Mouse (Mus musculus): ENCODE results near the gene Pxdc1. TPM values are rescaled to one million over a fixed set of nuclear protein-coding genes. Genes with fewer than 3 reads are reported as not detected.

Pxdc1 gene
- polyA plus RNA-seq, 1 experiment from 2014 or later: 9.6 TPM

- Histone ChIP-seq H3K36me3 (ENCODE audit: control insufficient read depth, insufficient read depth, low read length) (no peaks in the 10 kb centered on the region), H3K4me2 (ENCODE audit: low read length) (no peak overlapping the region), H3K9me3 (ENCODE audit: control insufficient read depth, low read length) (no peaks in the 10 kb centered on the region), H3K27me3 (ENCODE audit: control insufficient read depth, insufficient read depth, low read length) (peaks cover 21% of the 10 kb centered on the region), H3K9ac (replicated peaks; ENCODE audit: low read length) (no peak overlapping the region), H3K27ac (replicated peaks; ENCODE audit: low read depth, low read length) (no peak overlapping the region), H3K4me3 (replicated peaks; ENCODE audit: low read depth, low read length) (no peak overlapping the region), H3K4me1 (ENCODE audit: control insufficient read depth, insufficient read depth, low read length) (0 out of 2 replicates have a peak, but pooled peaks cover 2% of the 10 kb centered on the region)
- no peak for DNase-seq
- WGBS: 87% methylated on average over 8 of the region's 8 CpGs
- ATAC-seq (ENCODE audit: low FRiP score, low TSS enrichment): no peak
These were observed 6.1 kb downstream of the Pxdc1 start for GRCm38 (mm10) chr13:34647221-34647620.

- Histone ChIP-seq H3K36me3 (ENCODE audit: control insufficient read depth, insufficient read depth, low read length) (no peaks in the 10 kb centered on the region), H3K9me3 (ENCODE audit: control insufficient read depth, low read length) (no peaks in the 10 kb centered on the region), H3K27me3 (ENCODE audit: control insufficient read depth, insufficient read depth, low read length) (peaks cover 13% of the 10 kb centered on the region), H3K4me3 (replicated peaks; ENCODE audit: low read depth, low read length) (no peak overlapping the region), H3K9ac (replicated peaks; ENCODE audit: low read length) (no peak overlapping the region), H3K27ac (replicated peaks; ENCODE audit: low read depth, low read length) (no peak overlapping the region), H3K4me2 (ENCODE audit: low read length) (no peak overlapping the region), H3K4me1 (ENCODE audit: control insufficient read depth, insufficient read depth, low read length) (no peaks in the 10 kb centered on the region)
- ATAC-seq (ENCODE audit: low FRiP score, low TSS enrichment): no peak
- no peak for DNase-seq
- 72% methylated on average over 7 of the region's 7 CpGs for whole genome bisulfite sequencing
These were observed 7.0 kb downstream of the Pxdc1 start for GRCm38 (mm10) chr13:34646240-34646750.

- no peaks in the 10 kb centered on the region for H3K36me3 ChIP-seq (ENCODE audit: control insufficient read depth, insufficient read depth, low read length)
- H3K27me3 ChIP-seq (ENCODE audit: control insufficient read depth, insufficient read depth, low read length): peaks cover 6% of the 10 kb centered on the region
- DNase-seq (no peak), ATAC-seq (ENCODE audit: low FRiP score, low TSS enrichment) (no peak)
- 86% methylated on average over 5 of the region's 5 CpGs for WGBS
- no peak overlapping the region for H3K9ac ChIP-seq (replicated peaks; ENCODE audit: low read length)
- H3K4me2 ChIP-seq (ENCODE audit: low read length): no peak overlapping the region
- no peaks in the 10 kb centered on the region for H3K9me3 ChIP-seq (ENCODE audit: control insufficient read depth, low read length)
- no peak overlapping the region for H3K27ac ChIP-seq (replicated peaks; ENCODE audit: low read depth, low read length)
- no peak overlapping the region for H3K4me3 ChIP-seq (replicated peaks; ENCODE audit: low read depth, low read length)
- no peaks in the 10 kb centered on the region for H3K4me1 ChIP-seq (ENCODE audit: control insufficient read depth, insufficient read depth, low read length)
These were observed 7.8 kb downstream of the Pxdc1 start for GRCm38 (mm10) chr13:34645519-34645918.

GRCm38 (mm10) chr13:34644401-34644800, 8.9 kb downstream of the Pxdc1 start:
- no peak overlapping the region for H3K27ac ChIP-seq (replicated peaks; ENCODE audit: low read depth, low read length)
- no peak overlapping the region for H3K4me2 ChIP-seq (ENCODE audit: low read length)
- DNase-seq (no peak), ATAC-seq (ENCODE audit: low FRiP score, low TSS enrichment) (no peak)
- H3K9ac ChIP-seq (replicated peaks; ENCODE audit: low read length): no peak overlapping the region
- no peaks in the 10 kb centered on the region for H3K36me3 ChIP-seq (ENCODE audit: control insufficient read depth, insufficient read depth, low read length)
- WGBS: 85% methylated on average over 14 of the region's 14 CpGs
- no peaks in the 10 kb centered on the region for H3K27me3 ChIP-seq (ENCODE audit: control insufficient read depth, insufficient read depth, low read length)
- H3K4me1 ChIP-seq (ENCODE audit: control insufficient read depth, insufficient read depth, low read length): no peaks in the 10 kb centered on the region
- no peaks in the 10 kb centered on the region for H3K9me3 ChIP-seq (ENCODE audit: control insufficient read depth, low read length)
- H3K4me3 ChIP-seq (replicated peaks; ENCODE audit: low read depth, low read length): no peak overlapping the region

- WGBS: 82% methylated on average over 4 of the region's 4 CpGs
- H3K4me2 ChIP-seq (ENCODE audit: low read length): no peak overlapping the region
- H3K27me3 ChIP-seq (ENCODE audit: control insufficient read depth, insufficient read depth, low read length): no peaks in the 10 kb centered on the region
- H3K4me3 ChIP-seq (replicated peaks; ENCODE audit: low read depth, low read length): no peak overlapping the region
- no peak overlapping the region for H3K27ac ChIP-seq (replicated peaks; ENCODE audit: low read depth, low read length)
- no peak overlapping the region for H3K9ac ChIP-seq (replicated peaks; ENCODE audit: low read length)
- H3K9me3 ChIP-seq (ENCODE audit: control insufficient read depth, low read length): no peaks in the 10 kb centered on the region
- H3K36me3 ChIP-seq (ENCODE audit: control insufficient read depth, insufficient read depth, low read length): no peaks in the 10 kb centered on the region
- DNase-seq (no peak), ATAC-seq (ENCODE audit: low FRiP score, low TSS enrichment) (no peak)
- H3K4me1 ChIP-seq (ENCODE audit: control insufficient read depth, insufficient read depth, low read length): no peaks in the 10 kb centered on the region
These were observed 9.4 kb downstream of the Pxdc1 start for GRCm38 (mm10) chr13:34643926-34644325.

GRCm38 (mm10) chr13:34642941-34643875, 10.1 kb downstream of the Pxdc1 start:
- peak; percentile 93 for DNase-seq
- no peak for ATAC-seq (ENCODE audit: low FRiP score, low TSS enrichment)
- Histone ChIP-seq H3K36me3 (ENCODE audit: control insufficient read depth, insufficient read depth, low read length) (no peaks in the 10 kb centered on the region), H3K9me3 (ENCODE audit: control insufficient read depth, low read length) (no peaks in the 10 kb centered on the region), H3K27me3 (ENCODE audit: control insufficient read depth, insufficient read depth, low read length) (no peaks in the 10 kb centered on the region), H3K27ac (replicated peaks; ENCODE audit: low read depth, low read length) (no peak overlapping the region), H3K4me2 (ENCODE audit: low read length) (no peak overlapping the region), H3K9ac (replicated peaks; ENCODE audit: low read length) (no peak overlapping the region), H3K4me1 (ENCODE audit: control insufficient read depth, insufficient read depth, low read length) (no peaks in the 10 kb centered on the region), H3K4me3 (replicated peaks; ENCODE audit: low read depth, low read length) (no peak overlapping the region)
- WGBS: 30% methylated on average over 7 of the region's 7 CpGs

GRCm38 (mm10) chr13:34641066-34641465, 12.2 kb downstream of the Pxdc1 start:
- H3K4me3 ChIP-seq (replicated peaks; ENCODE audit: low read depth, low read length): no peak overlapping the region
- no peak overlapping the region for H3K27ac ChIP-seq (replicated peaks; ENCODE audit: low read depth, low read length)
- 71% methylated on average over 2 of the region's 2 CpGs for WGBS
- no peaks in the 10 kb centered on the region for H3K4me1 ChIP-seq (ENCODE audit: control insufficient read depth, insufficient read depth, low read length)
- no peak overlapping the region for H3K9ac ChIP-seq (replicated peaks; ENCODE audit: low read length)
- H3K36me3 ChIP-seq (ENCODE audit: control insufficient read depth, insufficient read depth, low read length): no peaks in the 10 kb centered on the region
- H3K4me2 ChIP-seq (ENCODE audit: low read length): no peak overlapping the region
- no peak for DNase-seq
- ATAC-seq (ENCODE audit: low FRiP score, low TSS enrichment): no peak
- no peaks in the 10 kb centered on the region for H3K9me3 ChIP-seq (ENCODE audit: control insufficient read depth, low read length)
- H3K27me3 ChIP-seq (ENCODE audit: control insufficient read depth, insufficient read depth, low read length): no peaks in the 10 kb centered on the region

GRCm38 (mm10) chr13:34635978-34636377, 17.3 kb downstream of the Pxdc1 start:
- H3K27ac ChIP-seq (replicated peaks; ENCODE audit: low read depth, low read length): no peak overlapping the region
- WGBS: 54% methylated on average over 5 of the region's 5 CpGs
- no peak overlapping the region for H3K4me3 ChIP-seq (replicated peaks; ENCODE audit: low read depth, low read length)
- H3K4me2 ChIP-seq (ENCODE audit: low read length): no peak overlapping the region
- no peaks in the 10 kb centered on the region for H3K27me3 ChIP-seq (ENCODE audit: control insufficient read depth, insufficient read depth, low read length)
- H3K9ac ChIP-seq (replicated peaks; ENCODE audit: low read length): no peak overlapping the region
- peak; percentile 90 for DNase-seq
- H3K36me3 ChIP-seq (ENCODE audit: control insufficient read depth, insufficient read depth, low read length): no peaks in the 10 kb centered on the region
- ATAC-seq (ENCODE audit: low FRiP score, low TSS enrichment): peak; percentile 62; the same call in 1 of the 2 replicates
- no peaks in the 10 kb centered on the region for H3K4me1 ChIP-seq (ENCODE audit: control insufficient read depth, insufficient read depth, low read length)
- H3K9me3 ChIP-seq (ENCODE audit: control insufficient read depth, low read length): no peaks in the 10 kb centered on the region

- Histone ChIP-seq H3K27ac (replicated peaks; ENCODE audit: low read depth, low read length) (no peak overlapping the region), H3K27me3 (ENCODE audit: control insufficient read depth, insufficient read depth, low read length) (no peaks in the 10 kb centered on the region), H3K4me3 (replicated peaks; ENCODE audit: low read depth, low read length) (no peak overlapping the region), H3K36me3 (ENCODE audit: control insufficient read depth, insufficient read depth, low read length) (no peaks in the 10 kb centered on the region), H3K9me3 (ENCODE audit: control insufficient read depth, low read length) (no peaks in the 10 kb centered on the region), H3K4me2 (ENCODE audit: low read length) (no peak overlapping the region), H3K4me1 (ENCODE audit: control insufficient read depth, insufficient read depth, low read length) (no peaks in the 10 kb centered on the region), H3K9ac (replicated peaks; ENCODE audit: low read length) (no peak overlapping the region)
- DNase-seq (no peak), ATAC-seq (ENCODE audit: low FRiP score, low TSS enrichment) (no peak)
- WGBS: 97% methylated on average over 8 of the region's 8 CpGs
These were observed 23.0 kb downstream of the Pxdc1 start for GRCm38 (mm10) chr13:34630319-34630718.

Measured in midbrain, embryonic 14.5 days (tissue).